Mouse (Mus musculus) megakaryocyte progenitor cell, adult 5-6 weeks (primary cell): ENCODE results near the gene Perm1. TPM values are rescaled to one million over a fixed set of nuclear protein-coding genes. Genes with fewer than 3 reads are reported as not detected.

Source experiments
- ATAC-seq: replicated peaks from 2 replicates; pipeline ENCODE4 v1.8.0; 2016; ENCODE audit warnings: mild to moderate bottlenecking, moderate TSS enrichment, inconsistent platforms; ENCODE audit not compliant: poor library complexity
- total RNA-seq, 2 experiments: library from RNA; stranded (forward) in 1 of 2; stranded (reverse) in 1 of 2; fragments of 157-497, 149-512 nt in 1 of 2; fragments of 200-1000 nt in 1 of 2; gene quantifications; 2 replicates each; pipeline versions ENCODE4 v1.2.3 to v1.2.4; 2015 to 2017

Perm1 gene
- total RNA-seq, 2 experiments from 2014 or later = 0.08 to 0.12 TPM

DNA sequence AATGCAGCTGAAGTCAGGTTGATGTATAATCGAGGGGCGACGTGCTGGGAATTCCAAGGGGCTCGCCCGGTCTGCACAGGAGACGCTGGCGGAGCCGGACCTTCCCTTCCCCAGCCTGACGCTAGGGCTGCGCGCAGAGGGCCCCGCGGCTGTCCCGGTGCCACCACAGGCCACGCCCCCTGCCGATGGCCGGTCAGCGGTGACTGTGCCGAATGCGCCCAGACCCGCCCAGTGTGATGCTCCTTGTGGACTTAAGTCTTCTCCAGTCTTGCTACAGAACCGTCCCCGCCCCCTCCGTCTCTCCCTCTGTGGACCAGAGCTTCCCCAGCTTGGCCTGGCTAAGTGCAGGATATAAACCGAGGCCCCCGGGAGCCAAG, 17.9 kb upstream of the Perm1 start:
- ATAC-seq = peak; percentile 70

DNA sequence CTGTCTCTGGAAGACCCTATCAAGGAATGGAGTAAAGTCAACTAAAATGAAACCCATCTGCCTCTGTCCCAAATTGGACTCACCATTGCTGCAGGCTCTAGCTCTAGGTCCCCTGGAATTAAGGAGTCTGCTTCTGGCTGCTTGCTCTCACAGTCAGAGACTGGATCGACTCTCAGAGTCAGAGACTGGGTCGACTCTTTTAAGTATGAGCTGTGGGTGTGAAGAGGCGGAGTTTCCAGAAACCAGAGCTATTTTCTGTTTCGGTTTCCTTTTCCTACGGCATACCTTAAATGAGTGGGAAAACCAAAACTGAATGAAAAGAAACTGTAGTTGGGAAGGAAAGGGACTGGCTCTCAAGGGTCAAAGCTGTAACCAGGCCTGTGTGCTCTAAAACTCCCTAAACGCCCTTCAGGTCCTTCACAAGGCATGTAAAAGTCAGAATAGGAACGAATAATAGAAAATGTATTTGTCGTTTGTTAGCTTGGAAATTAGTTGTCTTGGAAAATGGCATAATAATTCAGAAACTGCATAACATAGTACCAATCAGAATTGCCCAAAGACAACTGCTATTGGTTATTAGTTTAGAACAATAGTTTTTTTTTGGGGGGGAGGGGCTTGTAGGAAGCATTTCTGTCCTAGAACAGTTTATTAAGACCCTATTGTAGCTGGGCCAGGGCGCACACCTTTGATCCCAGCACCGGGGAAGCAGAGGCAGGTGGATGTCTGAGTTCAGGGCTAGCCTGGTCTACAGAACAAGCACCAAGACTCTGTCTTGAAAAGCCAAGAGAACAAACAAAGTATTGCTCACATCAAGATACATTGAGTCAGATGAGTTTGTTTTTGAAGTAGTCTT, 14.8 kb upstream of the Perm1 start, which contains the start of gene Isg15:
TSS of gene Isg15 (minus strand) at position 196 of the 853 bp plus-strand sequence.
- peak; percentile 12; the same call in 1 of the 2 replicates for ATAC-seq

- peak; percentile 54 for ATAC-seq
Measured at GRCm38 (mm10) chr4:156202462-156202893, 13.2 kb upstream of the Perm1 start.

- ATAC-seq = peak; percentile 77
Measured at GRCm38 (mm10) chr4:156203001-156203412, 12.7 kb upstream of the Perm1 start, which contains the start of gene AW011738. Gene AW011738, plus strand, starts transcription at chr4:156203304.

GRCm38 (mm10) chr4:156203413-156204131, 12.1 kb upstream of the Perm1 start:
- peak; percentile 15 for ATAC-seq

GRCm38 (mm10) chr4:156208872-156209271, 6.8 kb upstream of the Perm1 start:
- no peak for ATAC-seq

GRCm38 (mm10) chr4:156209963-156210635, 5.6 kb upstream of the Perm1 start:
- ATAC-seq = peak; percentile 83

GRCm38 (mm10) chr4:156213134-156213533, 2.5 kb upstream of the Perm1 start:
- no peak for ATAC-seq

- no peak for ATAC-seq
Measured at GRCm38 (mm10) chr4:156216196-156216595, 528 bp downstream of the Perm1 start.

GRCm38 (mm10) chr4:156217022-156217669, 1.5 kb downstream of the Perm1 start:
- no peak for ATAC-seq

DNA sequence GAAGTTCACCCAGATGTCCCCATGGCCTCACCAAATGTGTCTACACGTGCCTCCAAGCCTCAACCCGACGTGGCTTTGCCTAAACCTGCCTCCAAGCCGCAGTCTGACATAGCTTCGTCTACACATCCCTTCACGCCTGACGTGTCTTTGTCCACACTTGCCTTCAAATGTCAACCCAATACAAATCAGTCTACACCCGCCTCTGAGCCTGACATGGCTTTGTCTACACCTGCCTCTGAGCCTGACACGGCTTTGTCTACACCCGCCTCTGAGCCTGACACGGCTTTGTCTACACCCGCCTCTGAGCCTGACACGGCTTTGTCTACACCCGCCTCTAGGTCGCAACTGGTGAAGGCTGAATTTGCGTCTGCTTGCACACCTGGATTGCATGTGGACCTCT, 2.2 kb downstream of the Perm1 start:
- ATAC-seq = no peak

DNA sequence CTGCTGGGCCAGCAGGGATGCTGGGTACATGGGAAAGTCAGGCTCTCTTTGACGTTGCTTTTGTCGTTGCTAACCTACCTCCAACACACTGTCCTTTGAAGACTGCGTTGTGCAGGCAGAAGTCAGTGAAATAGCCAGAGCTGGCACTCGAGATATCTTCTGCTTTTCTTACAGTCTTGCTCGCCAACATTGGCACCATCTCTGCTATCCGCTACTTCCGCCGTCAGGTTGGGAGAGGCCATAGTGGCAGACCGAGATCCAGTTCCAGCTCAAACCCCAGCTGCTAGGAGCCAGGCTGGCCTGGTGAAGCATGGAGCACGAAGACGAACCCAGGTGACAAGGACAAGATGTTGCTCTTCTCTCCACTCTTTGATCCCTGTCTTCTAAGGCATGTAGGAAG, 4.3 kb downstream of the Perm1 start:
- ATAC-seq = no peak

GRCm38 (mm10) chr4:156224276-156224675, 8.6 kb downstream of the Perm1 start:
- ATAC-seq = no peak

GRCm38 (mm10) chr4:156227752-156228392, 12.2 kb downstream of the Perm1 start:
- peak; percentile 17; the same call in 1 of the 2 replicates for ATAC-seq

GRCm38 (mm10) chr4:156228393-156229024, 12.8 kb downstream of the Perm1 start:
- peak; percentile 18; the same call in 1 of the 2 replicates for ATAC-seq

DNA sequence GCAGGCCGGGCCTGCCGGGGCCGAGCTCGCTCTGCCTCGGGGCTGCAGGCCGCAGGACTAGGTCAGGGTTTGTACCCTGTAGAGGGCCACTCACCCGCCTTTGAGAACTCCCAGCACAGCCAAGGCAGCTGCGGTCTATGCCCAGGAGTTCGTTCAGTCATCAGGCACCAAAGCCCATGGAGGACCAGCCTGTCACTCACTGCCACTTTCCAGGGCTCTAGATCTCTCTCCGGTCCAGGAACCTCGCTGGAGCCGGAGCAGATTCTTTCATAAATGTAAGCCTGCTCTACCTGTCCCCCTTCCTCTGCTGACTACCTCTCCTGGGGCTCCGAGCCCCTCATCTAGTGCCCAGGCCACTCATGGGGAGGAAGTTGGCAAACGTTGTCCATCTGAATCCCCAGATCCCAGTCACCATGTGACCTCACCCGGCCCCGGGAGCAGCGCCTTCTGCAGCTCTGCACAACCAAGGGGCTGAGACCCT, 18.4 kb downstream of the Perm1 start:
- ATAC-seq = no peak

DNA sequence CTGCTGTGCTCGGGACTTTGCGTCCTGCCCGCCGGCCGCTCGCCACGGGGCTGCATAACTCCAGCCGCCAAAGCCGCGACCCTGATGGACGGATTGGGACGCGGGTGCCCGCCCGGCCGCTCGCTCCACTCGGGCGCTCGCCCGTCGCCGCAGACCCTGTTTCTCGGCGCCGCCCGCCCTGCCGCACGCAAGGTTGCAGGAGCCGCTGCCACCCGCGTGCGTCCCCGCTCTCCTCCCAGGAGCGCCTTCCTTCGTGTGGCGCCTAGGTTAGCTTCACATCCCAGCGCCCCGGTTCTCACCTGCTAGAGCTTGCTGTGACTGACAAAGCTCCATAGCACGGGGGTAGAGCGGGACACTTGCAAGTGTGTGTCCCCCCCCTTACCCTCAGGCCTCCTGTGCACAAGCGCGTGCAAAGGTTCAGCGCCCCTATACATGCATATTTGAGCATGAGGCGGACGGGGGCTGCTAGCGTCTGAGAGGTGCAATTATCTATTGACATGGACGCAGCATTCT, 19.1 kb downstream of the Perm1 start, which contains the start of gene Plekhn1:
TSS of gene Plekhn1 (minus strand) at position 157 of the 513 bp plus-strand sequence.
- ATAC-seq = peak; percentile 30

GRCm38 (mm10) chr4:156235360-156235770, 19.7 kb downstream of the Perm1 start:
- peak; percentile 26 for ATAC-seq
